In genomic region chr15:84775421-84776174, GRCm38 (mm10) we compare ENCODE assay signal across 11 mouse cellular contexts. TPM values are rescaled to one million over a fixed set of nuclear protein-coding genes. Genes with fewer than 3 reads are reported as not detected.
DNase-seq lines count a peak whose midpoint lies in the region; ATAC-seq and TF ChIP-seq lines count a peak whose summit lies in the region.
"Had no signal": no experiment of that assay in that cellular context is flagged by ENCODE, and none has a peak within 500 bp of the region (broad histone marks: within the 10 kb centered on the region; RNA-seq: fewer than 3 reads in every experiment).

No protein-coding gene starts in this region.

- H3K36me3 ChIP-seq in embryonic facial prominence, embryonic 14.5 days (ENCODE audit: control insufficient read depth, insufficient read depth, low read length): no peaks in the 10 kb centered on the region
- H3K36me3 ChIP-seq in hindbrain, embryonic 15.5 days: no peaks in the 10 kb centered on the region
- H3K36me3 ChIP-seq in neural tube, embryonic 13.5 days: no peaks in the 10 kb centered on the region

- no peak overlapping the region for H3K9ac ChIP-seq in embryonic facial prominence, embryonic 14.5 days (ENCODE audit: low read depth, low read length)
- 0 out of 2 replicates have a peak overlapping the region, but pooled peaks have one; percentile 8 for H3K9ac ChIP-seq in hindbrain, embryonic 15.5 days
- H3K9ac ChIP-seq in neural tube, embryonic 13.5 days: peak overlapping the region; percentile 22

- H3K9me3 ChIP-seq in embryonic facial prominence, embryonic 14.5 days (ENCODE audit: control insufficient read depth, low read length): no peaks in the 10 kb centered on the region
- no peaks in the 10 kb centered on the region for H3K9me3 ChIP-seq in hindbrain, embryonic 15.5 days
- no peaks in the 10 kb centered on the region for H3K9me3 ChIP-seq in neural tube, embryonic 13.5 days

- WGBS in embryonic facial prominence, embryonic 14.5 days: 29% methylated on average over 20 of the region's 20 CpGs
- WGBS in hindbrain, embryonic 15.5 days: 8% methylated on average over 20 of the region's 20 CpGs
- 10% methylated on average over 20 of the region's 20 CpGs for WGBS in neural tube, embryonic 13.5 days

- intact Hi-C loops in left cerebral cortex, adult 2 months (cut with DNase I): no loop called here
- intact Hi-C loops in left cerebral cortex, postnatal 36 days (cut with DNase I): no loop called here

- peak; percentile 46 for ATAC-seq in embryonic facial prominence, embryonic 14.5 days (ENCODE audit: low read depth)
- ATAC-seq in hindbrain, embryonic 15.5 days (ENCODE audit: low FRiP score, low read depth): peak; percentile 46; the same call in 1 of the 2 replicates
- ATAC-seq in neural tube, embryonic 13.5 days (ENCODE audit: low read depth): peak; percentile 77
- ATAC-seq: Patski had no signal

- H3K4me3 ChIP-seq in left cerebral cortex, adult 2 months: peak overlapping the region; percentile 28; the same call in 1 of the 2 replicates
- H3K4me3 ChIP-seq in embryonic facial prominence, embryonic 14.5 days (ENCODE audit: low read depth, low read length): peak overlapping the region; percentile 14; the same call in 1 of the 2 replicates
- peak overlapping the region; percentile 6; the same call in 1 of the 2 replicates for H3K4me3 ChIP-seq in hindbrain, embryonic 15.5 days
- H3K4me3 ChIP-seq in neural tube, embryonic 13.5 days: 0 out of 2 replicates have a peak overlapping the region, but pooled peaks have one; percentile 6

- no peak for TF ChIP-seq CTCF in left cerebral cortex, adult 2 months (IDR thresholded peaks at IDR 0.05)

- DNase-seq in left cerebral cortex, adult 2 months (ENCODE audit: extremely low spot score in 1 of 2, low spot score in 2 of 2): peak in 1 of 2 experiments; percentile 32
- DNase-seq in left cerebral cortex, postnatal 36 days (ENCODE audit: low spot score in 2 of 2): no peak
- DNase-seq in embryonic facial prominence, embryonic 14.5 days (ENCODE audit: low spot score): peak; percentile 88
- no peak for DNase-seq in thymus, adult 18-20 months
- DNase-seq in urinary bladder, postnatal 36 days (ENCODE audit: low spot score in 2 of 2): no peak
- DNase-seq: cerebellum, adult 8-10 months had no signal

- peak overlapping the region; percentile 42 for H3K4me2 ChIP-seq in embryonic facial prominence, embryonic 14.5 days (ENCODE audit: low read depth, low read length)
- peak overlapping the region; percentile 41 for H3K4me2 ChIP-seq in hindbrain, embryonic 15.5 days
- peak overlapping the region; percentile 46 for H3K4me2 ChIP-seq in neural tube, embryonic 13.5 days
- H3K4me2 ChIP-seq: heart, embryonic 11.5 days had no signal

- peaks cover 24% of the 10 kb centered on the region; the same call in 1 of the 2 replicates for H3K4me1 ChIP-seq in embryonic facial prominence, embryonic 14.5 days (ENCODE audit: control insufficient read depth, insufficient read depth, low read length)
- H3K4me1 ChIP-seq in hindbrain, embryonic 15.5 days (replicated peaks): peaks cover 30% of the 10 kb centered on the region
- peaks cover 77% of the 10 kb centered on the region for H3K4me1 ChIP-seq in neural tube, embryonic 13.5 days (replicated peaks)

- no peak overlapping the region for H3K27ac ChIP-seq in left cerebral cortex, adult 2 months
- peak overlapping the region; percentile 16; the same call in 1 of the 2 replicates for H3K27ac ChIP-seq in embryonic facial prominence, embryonic 14.5 days (replicated peaks; ENCODE audit: low read depth, low read length)
- peak overlapping the region; percentile 17; the same call in 1 of the 2 replicates for H3K27ac ChIP-seq in hindbrain, embryonic 15.5 days (replicated peaks)
- peak overlapping the region; percentile 90 for H3K27ac ChIP-seq in neural tube, embryonic 13.5 days (replicated peaks)

- H3K27me3 ChIP-seq in embryonic facial prominence, embryonic 14.5 days (replicated peaks; ENCODE audit: control insufficient read depth, insufficient read depth, low read length): no peaks in the 10 kb centered on the region
- H3K27me3 ChIP-seq in hindbrain, embryonic 15.5 days: no peaks in the 10 kb centered on the region
- no peaks in the 10 kb centered on the region for H3K27me3 ChIP-seq in neural tube, embryonic 13.5 days
- H3K27me3 ChIP-seq: Patski had no signal

RNA-seq across cellular contexts. Expression of gene Arhgap8, which starts 55.7 kb away (rescaled TPM):
- not detected for total RNA-seq in left cerebral cortex, adult 2 months (2021)
- under 1 TPM; 0.74 to 0.75 TPM for total RNA-seq in left cerebral cortex, postnatal 36 days (2021)
- 3.1 and 4.6 TPM in 2 replicates for polyA plus RNA-seq in embryonic facial prominence, embryonic 14.5 days (2014; fragmentation: Nextera tagmentation; extraction: Ambion mirVana)
- 0.75 and 0.92 TPM in 2 replicates for polyA plus RNA-seq in hindbrain, embryonic 15.5 days (2015; fragmentation: Nextera tagmentation; extraction: Ambion mirVana)
- 1.7 and 2.2 TPM in 2 replicates for polyA plus RNA-seq in neural tube, embryonic 13.5 days (2015; fragmentation: Nextera tagmentation; extraction: Ambion mirVana)
- total RNA-seq: layer of hippocampus, postnatal 14 days had no signal
